Mouse (Mus musculus): Measurements from ENCODE around the gene Ahcyl2.

DNA sequence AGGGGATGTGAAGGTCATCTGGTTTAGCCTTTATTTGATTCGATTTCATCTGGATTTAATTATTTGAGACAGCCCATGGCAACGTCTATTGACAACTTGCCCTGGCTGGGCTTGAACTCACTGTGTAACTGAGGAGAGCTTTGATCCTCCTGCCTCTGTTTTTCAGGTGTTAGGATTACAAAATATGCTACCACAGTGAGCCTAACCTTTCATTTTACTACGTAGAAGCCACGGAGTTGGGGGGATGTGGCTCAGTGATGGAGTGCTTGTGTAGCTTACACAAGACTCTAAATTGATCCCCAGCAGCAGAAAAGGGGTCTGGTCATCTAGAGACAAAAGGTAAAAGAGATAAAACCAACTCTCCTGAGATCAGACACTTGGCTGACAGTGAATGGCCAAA lies 150.1 kb downstream of the Ahcyl2 start:
- no peak for TF ChIP-seq CTCF (IDR thresholded peaks at IDR 0.05; ENCODE audit: low read depth)
- no peak for TF ChIP-seq EP300 (IDR thresholded peaks at IDR 0.05; ENCODE audit: low read depth)
